Mouse (Mus musculus): ENCODE data around the gene Apol9a.

The Apol9a gene

DNA sequence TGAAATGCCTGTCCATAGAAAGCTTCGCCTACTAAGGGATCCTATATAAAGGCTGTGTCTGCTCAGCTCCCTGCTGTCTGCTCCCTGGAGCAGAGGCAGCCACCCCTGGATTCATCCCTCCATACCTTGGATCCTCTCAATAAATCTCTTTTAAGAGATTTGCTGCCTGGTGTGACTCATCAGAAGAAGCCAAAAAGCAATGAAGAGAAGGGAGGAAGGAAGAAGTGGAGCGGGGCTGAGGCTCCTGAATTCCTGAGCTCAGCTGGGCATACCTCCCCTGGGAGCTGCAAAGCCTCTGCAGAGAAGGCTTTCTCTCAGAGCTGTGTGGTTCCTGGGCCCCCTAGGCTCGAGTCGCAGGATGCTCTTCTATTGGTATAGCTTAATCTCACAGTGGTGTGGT is 31.0 kb downstream of the Apol9a start:
- DNase-seq (ENCODE audit: extremely low read depth, low read depth, low spot score), result no peak

- no peak for DNase-seq (ENCODE audit: extremely low read depth, low read depth, low spot score)
Observed at GRCm38 (mm10) chr15:77377419-77377818, 33.5 kb downstream of the Apol9a start.

GRCm38 (mm10) chr15:77376920-77377319 is 34.0 kb downstream of the Apol9a start:
- no peak for DNase-seq (ENCODE audit: extremely low read depth, low read depth, low spot score)

DNA sequence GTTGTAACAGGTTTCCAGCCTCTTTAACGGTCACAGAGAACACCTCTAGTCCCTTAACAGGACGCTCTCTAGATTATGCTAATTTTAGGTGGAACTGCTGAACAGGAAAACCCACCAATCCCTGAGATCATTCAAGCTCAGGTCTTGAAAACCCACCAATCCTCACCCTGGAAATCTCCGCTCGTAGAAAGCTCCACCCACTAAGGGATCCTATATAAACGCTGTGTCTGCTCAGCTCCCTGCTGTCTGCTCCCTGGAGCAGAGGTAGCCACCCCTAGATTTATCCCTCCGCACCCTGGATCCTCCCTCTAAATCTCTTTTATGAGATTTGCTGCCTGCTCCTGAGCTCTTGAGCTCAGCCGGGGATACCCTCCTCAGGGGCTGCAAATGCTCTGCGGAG is 40.3 kb downstream of the Apol9a start:
- no peak for DNase-seq (ENCODE audit: extremely low read depth, low read depth, low spot score)

- DNase-seq (ENCODE audit: extremely low read depth, low read depth, low spot score), result no peak
Observed at GRCm38 (mm10) chr15:77369981-77370380, 41.0 kb downstream of the Apol9a start.

DNA sequence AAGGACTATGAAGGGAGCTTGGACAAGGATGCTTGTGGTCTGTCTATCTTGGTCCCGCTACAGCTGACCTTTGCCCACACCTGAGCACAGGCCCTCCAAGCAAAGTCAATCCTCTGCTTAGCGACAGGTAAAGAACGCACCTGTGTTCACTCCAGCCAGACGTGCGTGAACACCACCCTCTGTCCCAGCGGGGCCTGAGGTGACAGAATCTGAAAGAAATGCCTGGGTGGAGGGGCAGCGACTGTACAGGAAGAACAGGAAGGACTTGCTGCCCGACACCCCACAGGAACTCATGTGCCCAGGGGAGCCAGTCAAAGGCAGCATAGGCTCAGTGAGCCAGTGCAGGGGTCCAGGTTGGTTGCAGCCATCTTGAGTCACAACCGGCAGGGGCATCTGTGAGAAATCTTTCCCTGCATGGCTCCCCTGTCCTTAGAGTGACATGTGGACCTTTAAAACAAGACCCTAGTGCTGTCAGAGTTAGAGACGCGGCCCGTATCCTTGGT is 42.1 kb downstream of the Apol9a start:
- no peak for DNase-seq (ENCODE audit: extremely low read depth, low read depth, low spot score)

DNA sequence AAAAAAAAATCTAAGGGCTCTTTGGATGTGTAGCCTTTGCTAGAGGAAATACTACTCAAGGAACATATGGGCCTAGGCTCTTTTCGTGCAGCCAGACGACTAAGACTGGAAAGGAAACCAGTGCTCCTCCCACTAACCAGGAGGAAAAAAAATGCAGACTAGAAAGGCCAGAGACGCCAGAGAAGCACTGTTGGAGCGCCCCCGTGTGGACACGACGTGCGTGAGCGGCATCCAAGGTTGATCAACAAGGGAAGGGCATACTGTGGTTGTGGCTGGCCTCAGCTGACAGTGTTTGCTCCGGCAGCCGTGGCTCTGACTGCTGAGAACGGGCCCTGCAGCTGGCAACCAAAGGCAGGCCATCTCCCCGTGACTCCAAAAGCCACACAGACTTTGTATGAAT is 42.8 kb downstream of the Apol9a start:
- no peak for DNase-seq (ENCODE audit: extremely low read depth, low read depth, low spot score)

DNA sequence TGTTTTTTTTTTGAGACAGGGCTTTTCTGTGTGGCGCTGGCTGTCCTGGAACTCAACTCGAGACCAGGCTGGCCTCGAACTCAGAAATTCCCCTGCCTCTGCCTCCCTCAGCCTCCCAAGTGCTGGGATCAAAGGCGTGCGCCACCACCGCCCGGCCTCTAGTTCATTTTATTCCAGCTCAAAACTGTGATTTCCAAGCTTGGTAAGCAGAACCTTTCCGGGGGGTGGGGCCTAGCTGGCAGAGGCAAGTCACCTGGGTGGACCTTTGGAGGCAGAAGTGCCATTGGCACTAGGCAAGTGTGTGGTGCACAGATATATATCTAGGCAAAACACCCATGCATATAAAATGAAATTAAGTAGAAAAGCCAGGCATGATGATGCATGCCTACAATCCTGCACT is 43.4 kb downstream of the Apol9a start:
- DNase-seq (ENCODE audit: extremely low read depth, low read depth, low spot score), result no peak

- no peak for DNase-seq (ENCODE audit: extremely low read depth, low read depth, low spot score)
Observed at GRCm38 (mm10) chr15:77366706-77367484, 44.0 kb downstream of the Apol9a start.

- DNase-seq (ENCODE audit: extremely low read depth, low read depth, low spot score), result no peak
Observed at GRCm38 (mm10) chr15:77365700-77366570, 45.0 kb downstream of the Apol9a start.

DNA sequence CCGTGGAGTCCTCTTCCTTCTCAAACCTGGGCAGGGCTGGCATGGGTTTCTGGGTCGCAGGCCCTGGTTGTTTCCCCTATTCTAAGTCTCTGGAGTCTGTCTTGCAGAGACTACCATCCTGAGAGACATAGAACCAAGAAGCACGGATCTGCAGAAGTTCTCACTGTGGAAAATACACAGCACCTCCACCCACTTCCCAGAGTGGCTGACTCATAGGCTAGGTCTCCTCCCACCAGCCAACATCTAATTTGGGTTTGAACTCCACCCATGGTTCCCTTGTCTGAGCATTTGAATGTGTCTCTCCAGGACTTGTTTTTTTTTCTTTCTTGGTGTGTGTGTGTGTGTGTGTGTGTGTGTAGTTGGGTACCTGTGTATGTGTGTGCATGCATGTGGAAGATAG is 46.9 kb downstream of the Apol9a start:
- DNase-seq (ENCODE audit: extremely low read depth, low read depth, low spot score), result no peak

DNA sequence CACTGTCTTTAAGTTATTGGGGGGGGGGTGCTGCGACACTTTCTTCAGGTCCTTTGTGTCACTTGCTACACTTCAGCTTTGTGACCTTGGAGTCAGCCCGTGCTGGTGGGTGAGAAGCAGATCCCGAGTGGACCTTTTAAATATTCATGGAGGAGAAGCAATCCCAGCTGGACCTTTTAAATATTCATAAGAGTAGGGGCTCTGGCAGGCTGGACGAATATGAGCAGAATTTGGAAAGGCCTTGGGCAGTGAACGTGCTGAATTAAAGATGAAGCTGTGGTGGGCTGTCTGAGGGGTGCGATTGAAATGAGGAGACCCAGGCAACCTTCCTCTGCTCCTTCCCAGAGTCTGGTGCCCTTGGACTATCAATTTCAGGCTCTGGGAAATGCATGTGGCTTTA is 47.4 kb downstream of the Apol9a start:
- DNase-seq (ENCODE audit: extremely low read depth, low read depth, low spot score), result no peak

DNA sequence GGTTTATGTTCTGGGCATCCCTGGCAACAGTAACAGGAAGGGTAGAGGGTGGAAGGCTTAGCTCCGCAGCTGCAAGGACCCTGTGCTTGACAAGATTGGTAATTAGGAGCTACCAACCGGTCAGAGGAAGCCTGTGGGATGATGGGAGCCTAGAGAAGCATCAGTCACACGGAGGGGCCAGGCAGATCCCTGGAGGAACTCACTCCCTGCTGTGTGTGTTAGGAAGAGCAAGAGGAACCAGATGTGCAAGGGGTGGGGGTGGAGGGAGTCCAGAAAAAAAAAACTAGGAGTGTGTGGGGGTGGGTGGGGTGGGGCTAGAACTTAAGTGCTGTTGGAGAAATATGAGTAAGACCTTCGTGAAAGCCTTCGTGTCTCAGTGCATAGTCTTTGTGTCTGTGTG is 48.0 kb downstream of the Apol9a start:
- DNase-seq (ENCODE audit: extremely low read depth, low read depth, low spot score), result no peak

GRCm38 (mm10) chr15:77359905-77360304 is 51.0 kb downstream of the Apol9a start:
- no peak for DNase-seq (ENCODE audit: extremely low read depth, low read depth, low spot score)

- DNase-seq (ENCODE audit: extremely low read depth, low read depth, low spot score), result no peak
Observed at GRCm38 (mm10) chr15:77359486-77359885, 51.4 kb downstream of the Apol9a start.

GRCm38 (mm10) chr15:77359084-77359483 is 51.9 kb downstream of the Apol9a start:
- DNase-seq (ENCODE audit: extremely low read depth, low read depth, low spot score), result no peak

DNA sequence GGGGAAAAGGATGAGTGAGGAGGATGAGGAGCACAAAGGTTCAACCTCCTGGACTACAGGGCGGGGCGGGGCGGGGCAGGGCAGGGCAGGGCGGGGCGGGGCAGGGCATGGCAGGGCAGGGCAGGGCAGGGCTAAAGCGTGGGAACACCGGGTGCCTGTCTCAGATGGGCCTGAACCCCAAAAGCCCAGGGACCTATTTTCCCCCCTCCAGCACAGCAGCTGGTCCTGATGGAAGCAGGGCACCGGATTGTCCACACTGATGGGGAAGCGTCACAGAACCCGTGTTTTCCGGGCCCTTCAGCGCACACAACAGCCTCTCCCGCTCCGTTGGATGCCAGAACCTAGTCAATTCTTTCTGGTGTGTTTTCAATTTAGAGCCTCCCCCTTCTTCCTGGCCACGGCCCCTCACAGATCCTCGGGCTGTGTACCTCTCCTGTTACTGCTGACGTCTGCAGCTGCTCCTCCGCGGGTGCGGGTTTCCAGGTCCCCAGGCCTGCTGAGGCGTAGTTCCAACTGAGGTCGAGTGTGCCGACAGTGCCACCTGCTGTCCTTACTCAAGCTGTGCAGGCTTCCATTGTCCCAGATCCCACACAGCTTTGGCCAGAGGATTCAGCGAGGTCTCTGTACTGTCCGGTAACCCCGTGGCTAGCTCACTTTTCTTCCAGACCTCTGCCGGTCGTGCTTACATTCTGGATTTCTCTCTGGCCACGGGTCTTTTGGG is 52.5 kb downstream of the Apol9a start:
- DNase-seq (ENCODE audit: extremely low read depth, low read depth, low spot score), result no peak

DNA sequence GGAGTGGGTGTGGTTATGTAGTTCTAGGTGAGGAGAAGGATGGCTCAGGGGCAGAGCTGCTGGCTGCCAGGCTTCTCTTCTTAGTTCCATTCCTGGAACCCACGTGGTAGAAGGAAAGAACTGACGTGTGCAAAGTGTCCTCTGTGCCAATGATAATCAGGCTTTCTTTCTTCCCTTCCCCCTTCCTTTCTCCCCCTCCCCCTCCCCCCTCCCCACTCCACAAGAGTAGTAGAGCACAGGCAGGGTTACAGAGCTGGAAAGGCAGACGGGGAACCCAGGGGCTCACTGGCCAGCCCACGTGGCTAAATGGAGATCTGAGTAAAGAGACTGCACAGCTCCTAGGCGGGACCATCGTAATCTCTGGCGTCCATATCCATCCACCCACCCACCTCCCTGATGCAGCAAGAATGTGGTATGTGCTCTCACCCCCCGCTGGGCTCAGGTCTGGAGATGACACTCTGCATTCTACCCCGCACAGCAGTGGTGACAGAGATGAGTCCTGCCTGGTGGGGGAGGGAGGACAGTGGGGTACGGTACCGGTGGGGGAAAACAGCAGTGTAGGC is 54.6 kb downstream of the Apol9a start:
- no peak for DNase-seq (ENCODE audit: extremely low read depth, low read depth, low spot score)

- DNase-seq (ENCODE audit: extremely low read depth, low read depth, low spot score), result no peak
Observed at GRCm38 (mm10) chr15:77354848-77355551, 55.9 kb downstream of the Apol9a start.

- no peak for DNase-seq (ENCODE audit: extremely low read depth, low read depth, low spot score)
Observed at GRCm38 (mm10) chr15:77354496-77354847, 56.5 kb downstream of the Apol9a start.
